Mouse (Mus musculus) testis, adult 2 months (tissue): ENCODE data around the gene Glud1. TPM values are rescaled to one million over a fixed set of nuclear protein-coding genes. Genes with fewer than 3 reads are reported as not detected.
A peak's percentile ranks its signal among the peaks of the same experiment; 100 is the strongest.

Experiments
- H3K27ac ChIP-seq: fragments of 200-500 bp; 2 replicates; pipeline ENCODE4 v1.5.1; 2012; ENCODE audit warnings: low read depth, low read length; ENCODE audit not compliant: control insufficient read depth, insufficient read depth
- H3K27me3 ChIP-seq: fragments of 200-500 bp; 2 replicates; pipeline ENCODE4 v1.6.1; 2012; ENCODE audit warnings: mild to moderate bottlenecking, low read length, moderate library complexity; ENCODE audit not compliant: control insufficient read depth, insufficient read depth
- H3K36me3 ChIP-seq: fragments of 200-500 bp; 2 replicates; pipeline ENCODE4 v1.6.1; 2012; ENCODE audit warnings: mild to moderate bottlenecking, low read length; ENCODE audit not compliant: control insufficient read depth, insufficient read depth
- H3K4me1 ChIP-seq: fragments of 200-500 bp; 2 replicates; pipeline ENCODE4 v1.6.1; 2012; ENCODE audit warnings: low read length; ENCODE audit not compliant: control insufficient read depth, insufficient read depth
- H3K4me3 ChIP-seq: fragments of 200-500 bp; 2 replicates; pipeline ENCODE4 v1.5.1; 2012; ENCODE audit warnings: low read depth, mild to moderate bottlenecking, low read length, moderate library complexity, mixed read lengths; ENCODE audit not compliant: control insufficient read depth
- CTCF ChIP-seq: fragments of 200-500 bp; IDR thresholded peaks from 2 replicates; pipeline ENCODE4 v1.5.1; 2012; ENCODE audit warnings: low read depth, mild to moderate bottlenecking, inconsistent platforms, low read length, moderate library complexity; ENCODE audit not compliant: control insufficient read depth, insufficient read depth, insufficient replicate concordance
- POLR2A ChIP-seq: fragments of 200-500 bp; IDR thresholded peaks from 2 replicates; pipeline ENCODE4 v1.6.1; 2012; ENCODE audit warnings: low read depth, mild to moderate bottlenecking, inconsistent platforms, low read length, moderate library complexity; ENCODE audit not compliant: control insufficient read depth
- polyA plus RNA-seq: library from polyadenylated mRNA; depleted of rRNA; stranded (reverse); fragments of >200 nt; gene quantifications from 2 replicates; pipeline ENCODE4 v1.2.3, GENCODE M21; 2012

Gene Glud1
- polyA plus RNA-seq, 1 experiment: 7.1 TPM

DNA sequence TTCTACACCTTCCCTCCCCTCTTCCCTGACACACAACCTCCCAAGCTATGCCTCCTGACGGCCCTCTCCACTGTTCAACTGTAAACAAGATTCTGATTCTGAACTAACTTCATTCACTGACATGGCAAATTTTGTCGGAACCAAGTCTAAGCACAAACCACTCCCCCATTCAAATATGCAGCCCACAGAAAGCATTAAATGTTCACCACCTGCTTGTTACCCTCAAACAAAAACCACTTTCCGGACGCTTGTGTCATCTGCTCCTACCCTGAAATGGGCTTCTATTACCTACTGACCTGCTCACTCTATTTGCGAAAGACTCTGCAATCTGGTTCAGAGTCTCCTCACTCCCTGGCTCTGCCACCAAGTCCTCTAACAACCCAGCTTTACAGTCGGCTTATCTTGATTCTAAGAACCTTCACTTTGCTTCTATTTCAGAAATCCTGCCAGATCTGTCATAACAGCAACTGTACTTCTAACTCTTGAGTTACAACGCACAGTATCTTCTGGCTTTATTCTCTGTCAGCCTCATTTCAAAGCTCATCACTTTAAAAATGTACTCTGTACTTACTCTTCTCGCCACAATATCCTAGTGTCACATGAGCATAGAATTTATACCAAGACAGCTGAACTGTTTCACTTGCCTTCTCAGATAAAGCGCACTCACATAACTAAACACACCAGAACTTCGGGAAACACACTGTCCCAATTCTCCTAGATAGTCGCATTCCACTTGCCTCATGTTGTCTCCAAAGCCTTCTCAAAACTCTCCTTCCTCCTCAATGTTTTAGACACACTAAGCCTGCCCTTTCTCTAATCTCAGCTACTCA is 11.4 kb upstream of the Glud1 start:
- Histone ChIP-seq H3K36me3 (no peaks in the 10 kb centered on the region), H3K4me1 (no peaks in the 10 kb centered on the region), H3K27ac (peak overlapping the region; percentile 46), H3K27me3 (no peaks in the 10 kb centered on the region), H3K4me3 (no peak overlapping the region)
- no peak for TF ChIP-seq CTCF
- TF ChIP-seq POLR2A: no peak

DNA sequence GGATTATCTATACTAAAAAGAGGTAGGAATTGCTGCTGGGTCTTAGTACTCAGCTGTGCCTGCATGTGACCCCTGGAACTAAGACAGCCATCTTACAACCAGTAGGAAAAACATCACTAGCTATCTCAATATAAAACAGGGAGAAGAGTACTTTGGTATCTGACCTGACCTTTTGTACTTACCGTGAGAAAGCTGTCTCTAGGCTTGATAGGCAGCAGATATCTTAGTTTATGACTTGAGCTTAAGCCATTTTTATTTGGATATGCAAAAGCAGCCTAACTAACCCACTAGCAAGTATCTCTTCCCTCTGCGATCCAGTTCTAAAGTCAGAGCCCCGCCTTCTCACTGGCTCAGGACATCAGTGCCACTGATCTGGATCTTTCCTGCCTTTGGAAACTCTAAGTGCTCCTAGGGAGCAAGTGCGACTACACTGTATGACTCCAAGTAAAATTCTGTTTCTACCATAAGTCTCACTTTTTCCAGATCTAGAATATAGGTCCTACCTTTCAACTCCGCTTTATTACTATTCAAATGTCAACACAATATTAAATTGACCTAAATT is 7.8 kb upstream of the Glud1 start:
- H3K36me3 ChIP-seq: no peaks in the 10 kb centered on the region
- no peaks in the 10 kb centered on the region for H3K4me1 ChIP-seq
- no peaks in the 10 kb centered on the region for H3K27me3 ChIP-seq
- no peak overlapping the region for H3K27ac ChIP-seq
- H3K4me3 ChIP-seq: no peak overlapping the region
- TF ChIP-seq CTCF (no peak), POLR2A (no peak)

DNA sequence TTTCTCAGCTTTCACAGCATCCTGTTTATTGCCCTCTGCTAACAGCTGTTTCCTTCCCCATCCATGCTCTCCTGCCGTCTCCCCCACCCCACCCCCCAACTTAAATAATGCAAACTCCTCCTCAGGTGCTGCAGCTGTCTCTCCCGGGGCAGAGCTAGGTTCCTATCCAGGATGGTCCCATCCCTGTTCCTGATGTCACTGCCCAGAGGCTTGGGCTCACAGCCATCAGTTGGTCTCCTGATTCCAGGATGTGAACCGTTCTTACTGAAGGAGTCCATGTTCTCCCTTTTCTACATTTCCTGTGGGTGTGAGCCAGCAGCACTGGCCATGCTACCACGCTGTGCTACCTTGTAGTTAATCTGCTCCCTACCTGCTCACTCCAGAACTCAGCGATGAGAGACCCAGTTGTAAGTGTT is 7.3 kb upstream of the Glud1 start:
- H3K27ac ChIP-seq: no peak overlapping the region; the same call in 1 of the 2 replicates
- no peak overlapping the region for H3K4me3 ChIP-seq
- no peaks in the 10 kb centered on the region for H3K36me3 ChIP-seq
- no peaks in the 10 kb centered on the region for H3K27me3 ChIP-seq
- no peak for TF ChIP-seq POLR2A
- no peak for TF ChIP-seq CTCF
- no peaks in the 10 kb centered on the region for H3K4me1 ChIP-seq

DNA sequence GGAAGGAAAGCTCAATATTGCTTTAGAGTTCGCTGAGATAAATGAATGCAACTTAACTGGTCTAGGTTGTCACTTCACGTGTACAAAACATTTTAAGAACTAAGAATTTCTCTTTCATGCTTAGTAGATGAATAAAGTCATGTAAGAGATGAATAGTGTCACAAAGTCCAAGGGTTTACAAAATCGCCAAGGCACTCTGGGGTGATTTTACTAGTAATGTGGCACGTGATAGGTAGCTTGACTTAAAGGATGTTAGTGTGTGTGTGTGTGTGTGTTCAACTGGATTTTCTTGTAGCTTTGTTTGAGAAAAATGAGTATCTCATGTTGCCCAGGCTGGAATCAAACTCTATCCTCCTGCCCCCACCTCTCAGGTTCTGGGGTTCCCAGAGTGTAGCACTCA is 1.3 kb upstream of the Glud1 start:
- Histone ChIP-seq H3K4me3 (no peak overlapping the region), H3K27me3 (no peaks in the 10 kb centered on the region), H3K4me1 (no peaks in the 10 kb centered on the region; the same call in 1 of the 2 replicates), H3K36me3 (no peaks in the 10 kb centered on the region), H3K27ac (no peak overlapping the region)
- no peak for TF ChIP-seq POLR2A
- no peak for TF ChIP-seq CTCF

DNA sequence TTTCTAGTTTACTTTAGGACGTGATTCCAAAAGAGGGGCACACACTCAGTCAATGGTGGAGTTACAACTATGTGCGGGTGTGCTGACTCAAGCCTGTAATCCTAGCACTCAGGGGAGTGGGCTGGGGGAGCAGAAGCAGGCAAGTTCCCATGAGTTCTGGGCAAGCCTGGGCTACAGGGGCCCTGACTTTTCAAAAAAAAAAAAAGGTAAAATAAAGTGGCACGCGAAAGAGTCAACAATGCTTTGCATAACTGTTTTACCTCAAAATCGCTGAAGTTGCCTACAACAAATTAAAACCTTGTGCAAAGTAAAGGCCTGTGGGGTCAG is 657 bp upstream of the Glud1 start:
- H3K27me3 ChIP-seq: no peaks in the 10 kb centered on the region
- no peaks in the 10 kb centered on the region for H3K36me3 ChIP-seq
- H3K27ac ChIP-seq: peak overlapping the region; percentile 96
- peak overlapping the region; percentile 93 for H3K4me3 ChIP-seq
- no peaks in the 10 kb centered on the region; the same call in 1 of the 2 replicates for H3K4me1 ChIP-seq
- TF ChIP-seq CTCF: no peak
- no peak for TF ChIP-seq POLR2A

DNA sequence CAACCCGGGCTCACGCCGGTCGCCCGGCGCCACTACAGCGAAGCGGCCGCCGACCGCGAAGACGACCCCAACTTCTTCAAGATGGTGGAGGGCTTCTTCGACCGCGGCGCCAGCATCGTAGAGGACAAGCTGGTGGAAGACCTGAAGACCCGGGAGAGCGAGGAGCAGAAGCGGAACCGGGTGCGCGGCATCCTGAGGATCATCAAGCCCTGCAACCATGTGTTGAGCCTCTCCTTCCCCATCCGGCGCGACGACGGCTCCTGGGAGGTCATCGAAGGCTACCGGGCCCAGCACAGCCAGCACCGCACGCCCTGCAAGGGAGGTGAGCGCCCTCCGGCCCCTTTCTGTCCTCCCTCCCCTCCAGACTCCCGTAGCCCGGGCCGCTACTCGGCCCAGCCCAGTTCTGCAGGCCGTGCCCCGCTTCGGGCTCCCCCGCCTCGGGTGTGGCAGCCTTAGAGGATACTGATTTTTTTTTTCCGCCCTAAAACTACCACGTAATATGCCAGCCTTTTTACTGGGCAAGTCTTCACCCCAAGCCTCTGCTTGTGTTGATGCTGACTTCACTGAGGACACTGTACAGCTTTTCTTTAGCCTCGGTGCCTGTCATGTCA is 599 bp downstream of the Glud1 start:
- TF ChIP-seq CTCF (no peak), POLR2A (no peak)

DNA sequence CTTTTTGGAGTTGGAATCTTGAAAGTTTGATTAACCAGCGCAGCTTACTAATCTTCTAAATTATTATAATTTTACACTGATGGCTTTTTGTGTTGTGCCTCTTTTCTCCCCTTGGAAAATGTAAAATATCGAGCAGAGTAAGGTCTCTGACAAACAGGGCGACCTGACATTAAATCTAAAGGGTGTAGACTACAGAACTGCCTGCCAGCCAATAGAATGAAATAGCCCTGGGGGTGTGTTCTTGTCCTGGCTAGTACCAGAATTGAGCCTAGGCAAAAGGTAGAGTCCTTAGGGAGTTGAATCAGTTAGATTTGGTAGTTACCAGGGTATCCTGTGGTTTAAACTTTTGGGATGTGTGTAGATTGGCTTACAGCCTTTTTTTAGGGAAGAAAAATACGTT is 1.2 kb downstream of the Glud1 start:
- TF ChIP-seq POLR2A (no peak), CTCF (no peak)
- no peaks in the 10 kb centered on the region for H3K36me3 ChIP-seq
- no peaks in the 10 kb centered on the region for H3K27me3 ChIP-seq
- peak overlapping the region; percentile 93 for H3K4me3 ChIP-seq
- no peak overlapping the region for H3K27ac ChIP-seq
- H3K4me1 ChIP-seq: no peaks in the 10 kb centered on the region; the same call in 1 of the 2 replicates

More for the DNA sequence above, 599 bp downstream of the Glud1 start:
- Histone ChIP-seq H3K27me3 (no peaks in the 10 kb centered on the region), H3K4me1 (no peaks in the 10 kb centered on the region; the same call in 1 of the 2 replicates), H3K4me3 (peak overlapping the region; percentile 93), H3K27ac (peak overlapping the region; percentile 89), H3K36me3 (no peaks in the 10 kb centered on the region)
